Mouse (Mus musculus) E14TG2a.4 (cell line): ENCODE measurements around the gene Cryab.

ENCODE experiments used
- CTCF ChIP-seq: conservative IDR thresholded peaks from 2 replicates; pipeline ENCODE4 v1.5.1; 2014; ENCODE audit warnings: low read length
- POU5F1 ChIP-seq: IDR thresholded peaks from 2 replicates; pipeline ENCODE4 v1.6.1; 2014; ENCODE audit warnings: low read length, borderline replicate concordance

DNA sequence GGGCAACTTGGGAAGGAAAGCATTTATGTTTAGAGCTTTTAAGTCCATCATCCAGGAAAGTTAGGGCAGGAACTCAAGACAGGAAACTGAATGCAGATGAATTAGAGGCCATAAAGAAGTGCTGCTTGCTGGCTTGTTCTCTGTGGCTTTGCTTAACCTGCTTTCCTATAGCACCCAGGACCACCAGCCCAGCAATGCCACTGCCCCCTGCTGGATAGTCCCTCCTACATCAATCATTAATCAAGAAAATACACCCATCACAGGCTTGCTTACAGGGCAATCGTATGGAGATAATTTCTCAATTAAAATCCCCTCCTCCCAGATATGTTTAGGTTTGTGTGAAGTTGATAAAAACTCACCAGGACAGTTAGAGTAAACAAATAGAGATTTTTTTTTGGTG lies 12.2 kb downstream of the Cryab start:
- TF ChIP-seq CTCF = no peak
- TF ChIP-seq POU5F1 = no peak
